Mouse (Mus musculus) ES-Bruce4 (cell line): ENCODE data around the gene Aida.

Experiments used
- CTCF ChIP-seq: IDR thresholded peaks from one replicate; pipeline ENCODE4 v1.8.1; 2011; ENCODE audit warnings: low read depth, low read length
- EP300 ChIP-seq: IDR thresholded peaks from 2 replicates; pipeline ENCODE4 v1.6.1; 2011; ENCODE audit warnings: low read depth, low read length; ENCODE audit not compliant: insufficient read depth

DNA sequence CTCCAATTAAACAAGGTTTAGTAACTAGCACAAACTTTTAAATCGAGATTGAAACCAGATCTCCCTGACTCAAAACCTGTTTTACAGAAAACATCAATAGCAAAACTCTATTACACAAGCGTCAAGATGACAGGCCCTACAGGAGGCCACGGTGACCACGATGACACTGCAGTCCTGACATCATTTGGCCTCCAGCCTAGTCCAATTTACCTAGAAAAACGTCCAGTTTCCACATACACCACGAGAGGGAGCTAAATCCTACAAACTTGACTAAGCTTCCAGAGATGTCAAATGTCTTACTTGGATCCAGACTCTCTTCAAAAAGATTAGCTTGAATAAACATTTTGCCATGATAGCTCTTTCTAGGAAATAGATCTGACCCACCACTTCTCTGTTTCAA, 53.5 kb downstream of the Aida start:
- TF ChIP-seq EP300, result no peak
- TF ChIP-seq CTCF, result peak; percentile 18
